Mouse (Mus musculus) cerebellum, adult 11-12 months (tissue): Measurements from ENCODE around the gene Lrrc26.
A peak's percentile ranks its signal among the peaks of the same experiment; 100 is the strongest.

Experiments used
- DNase-seq: peaks from one replicate; pipeline ENCODE4 v3.0.0; 2022

The Lrrc26 gene

GRCm38 (mm10) chr2:25267241-25267640 is 22.5 kb upstream of the Lrrc26 start:
- DNase-seq: peak; percentile 78

GRCm38 (mm10) chr2:25267746-25268309 is 21.9 kb upstream of the Lrrc26 start:
- DNase-seq: peak; percentile 65

DNA sequence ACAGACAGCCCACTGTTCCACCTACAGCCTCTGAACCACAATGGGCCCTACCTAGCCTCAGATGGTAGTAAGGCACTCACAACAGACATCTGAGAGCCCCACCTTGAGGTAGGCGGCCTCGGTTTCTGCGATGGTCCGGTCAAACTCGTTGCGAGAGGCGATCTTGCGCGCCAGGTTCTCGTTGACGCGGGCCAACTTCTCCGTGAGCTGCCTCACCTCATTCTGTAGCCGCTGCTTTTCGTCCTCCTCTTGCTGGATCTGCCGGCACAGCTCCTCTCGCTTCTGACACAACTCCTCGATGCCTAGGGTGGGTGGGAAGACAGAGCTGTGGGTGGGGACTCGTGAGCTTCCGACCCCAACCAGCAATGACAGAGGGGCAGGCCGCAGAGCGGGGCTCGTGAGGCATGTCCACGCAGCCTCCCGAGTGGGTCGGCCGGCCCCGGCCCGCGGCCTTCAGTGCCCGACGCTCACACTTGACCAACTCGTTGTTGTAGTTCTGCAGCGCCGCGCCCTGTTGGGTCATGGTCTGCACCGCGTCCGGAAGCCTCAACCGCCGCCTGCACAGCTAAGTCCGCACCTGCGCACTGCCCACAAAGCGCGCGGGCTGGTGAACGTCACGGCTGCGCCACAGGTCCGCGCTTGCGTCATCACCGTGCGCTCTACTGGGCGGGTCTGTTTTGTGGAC is 17.7 kb upstream of the Lrrc26 start, which contains the start of the genes Ssna1 and Anapc2:
Gene Ssna1 (minus strand): TSS at position 612 of the 685 bp plus-strand sequence.
Gene Anapc2 (plus strand): TSS at position 652 of the 685 bp plus-strand sequence.
- peak; percentile 96 for DNase-seq

- DNase-seq: no peak
These were observed 17.2 kb upstream of the Lrrc26 start for GRCm38 (mm10) chr2:25272515-25272914.

- peak; percentile 41 for DNase-seq
These were observed 16.7 kb upstream of the Lrrc26 start for GRCm38 (mm10) chr2:25273010-25273409.

GRCm38 (mm10) chr2:25278928-25279882 is 10.5 kb upstream of the Lrrc26 start:
- DNase-seq: peak; percentile 82

GRCm38 (mm10) chr2:25285551-25285950 is 4.2 kb upstream of the Lrrc26 start:
- no peak for DNase-seq

- no peak for DNase-seq
These were observed 3.4 kb upstream of the Lrrc26 start for GRCm38 (mm10) chr2:25286314-25286713.

- DNase-seq: peak; percentile 68
These were observed 2.7 kb upstream of the Lrrc26 start for GRCm38 (mm10) chr2:25286837-25287636.

DNA sequence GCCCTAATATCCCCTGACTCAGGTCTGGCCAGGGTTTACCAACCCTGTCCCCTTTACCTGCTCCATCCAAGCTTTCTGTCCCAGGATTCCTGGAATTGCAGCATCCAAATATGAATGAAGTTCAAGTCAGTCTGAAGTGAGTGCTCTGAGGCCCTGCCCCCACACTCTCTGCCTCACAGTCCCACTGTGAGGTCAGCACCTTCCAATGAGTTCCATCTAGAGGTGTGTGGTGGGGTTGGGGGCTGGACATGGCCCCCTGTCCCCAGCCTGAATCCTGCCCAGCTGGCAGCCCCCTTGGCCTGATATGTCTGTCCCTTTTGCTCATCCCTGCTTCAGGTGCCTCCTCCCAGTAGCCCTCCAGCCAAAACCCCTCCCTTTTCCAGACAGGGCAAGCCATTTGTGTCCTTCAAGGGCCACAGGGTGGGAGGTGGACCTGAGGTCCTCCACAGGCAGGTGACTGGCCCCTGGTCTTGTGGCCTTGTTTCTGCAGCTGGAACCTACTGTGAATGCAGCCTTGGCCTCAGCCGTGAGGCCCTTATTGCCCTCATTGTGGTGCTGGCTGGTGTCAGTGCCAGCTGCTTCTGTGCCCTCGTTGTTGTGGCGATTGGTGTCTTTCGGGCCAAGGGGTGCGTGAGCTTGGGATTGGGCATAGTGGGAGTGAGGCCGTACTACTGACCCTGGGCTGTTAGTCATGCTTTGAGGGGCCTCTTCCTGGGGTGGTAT is 1.6 kb upstream of the Lrrc26 start, which contains the start of gene Tmem210:
Gene Tmem210 (plus strand): TSS at position 219 of the 723 bp plus-strand sequence.
- peak; percentile 64 for DNase-seq

DNA sequence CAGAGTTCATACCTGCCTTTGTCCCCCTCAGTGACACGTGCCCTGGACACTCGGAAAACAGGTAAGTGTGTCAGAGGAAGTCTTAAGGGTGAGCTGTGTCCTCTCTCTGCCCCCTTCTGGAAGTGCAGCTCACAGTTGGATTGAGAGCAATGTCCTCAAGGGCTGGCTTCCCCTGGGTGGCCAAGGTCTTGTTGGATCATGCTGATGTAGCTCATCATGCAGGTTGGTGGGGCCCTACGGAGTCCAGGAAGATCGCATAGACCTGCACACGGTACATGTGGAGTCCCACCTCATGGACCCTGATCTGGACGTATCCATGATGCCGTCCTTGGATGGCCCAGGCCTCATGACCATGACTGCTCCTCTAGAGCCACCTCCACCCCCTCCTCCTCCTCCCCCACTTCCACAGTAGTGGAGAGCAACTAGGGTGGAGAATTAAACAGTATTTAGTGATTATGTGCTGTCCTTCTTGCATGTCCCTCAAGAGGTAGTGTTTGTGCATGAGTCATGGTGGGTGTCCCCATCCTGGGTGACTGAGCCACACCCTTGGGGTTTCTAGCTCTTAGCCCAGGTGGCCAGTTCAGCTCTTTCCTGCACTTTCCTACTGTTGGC is 875 bp upstream of the Lrrc26 start:
- DNase-seq: peak; percentile 48

GRCm38 (mm10) chr2:25290101-25290815 is 543 bp downstream of the Lrrc26 start:
- peak; percentile 81 for DNase-seq

DNA sequence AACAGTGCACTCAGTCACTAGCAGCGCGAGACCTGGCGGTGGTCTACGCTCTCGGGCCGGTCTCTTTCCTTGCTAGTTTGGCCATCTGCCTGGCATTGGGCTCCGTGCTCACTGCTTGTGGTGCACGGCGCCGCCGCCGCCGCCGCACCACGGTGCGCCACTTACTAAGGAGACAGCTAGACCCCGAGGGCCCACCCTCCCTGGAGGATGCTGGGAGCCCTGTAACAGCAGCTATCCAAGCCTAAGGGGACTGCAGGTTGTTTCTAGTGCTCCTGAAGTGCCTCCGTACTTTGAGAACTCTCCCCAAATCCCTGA is 1.1 kb downstream of the Lrrc26 start:
- DNase-seq: peak; percentile 78

GRCm38 (mm10) chr2:25291184-25292053 is 1.7 kb downstream of the Lrrc26 start:
- DNase-seq: peak; percentile 65

GRCm38 (mm10) chr2:25292054-25292544 is 2.4 kb downstream of the Lrrc26 start:
- DNase-seq: peak; percentile 51

- peak; percentile 74 for DNase-seq
These were observed 3.1 kb downstream of the Lrrc26 start for GRCm38 (mm10) chr2:25292856-25293255.

DNA sequence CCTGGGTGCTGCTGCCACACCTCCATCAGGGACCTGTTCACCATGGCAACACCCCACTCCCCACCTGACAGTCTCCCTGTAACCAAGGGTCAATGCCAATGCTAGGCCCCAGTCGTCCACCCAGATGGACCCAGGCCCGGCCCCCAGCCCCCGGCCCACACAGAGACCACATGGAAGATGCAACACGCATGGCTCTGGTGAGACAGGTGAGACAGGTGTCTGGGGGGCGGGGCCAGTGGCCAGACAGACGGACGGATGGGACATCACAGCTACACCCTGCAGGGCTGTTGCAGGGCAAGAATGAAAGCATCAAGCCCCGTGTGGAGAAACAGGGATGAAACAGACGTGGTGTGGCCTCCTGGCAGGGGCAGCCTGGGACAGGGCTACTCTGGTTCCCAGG is 4.0 kb downstream of the Lrrc26 start:
- DNase-seq: peak; percentile 69

DNA sequence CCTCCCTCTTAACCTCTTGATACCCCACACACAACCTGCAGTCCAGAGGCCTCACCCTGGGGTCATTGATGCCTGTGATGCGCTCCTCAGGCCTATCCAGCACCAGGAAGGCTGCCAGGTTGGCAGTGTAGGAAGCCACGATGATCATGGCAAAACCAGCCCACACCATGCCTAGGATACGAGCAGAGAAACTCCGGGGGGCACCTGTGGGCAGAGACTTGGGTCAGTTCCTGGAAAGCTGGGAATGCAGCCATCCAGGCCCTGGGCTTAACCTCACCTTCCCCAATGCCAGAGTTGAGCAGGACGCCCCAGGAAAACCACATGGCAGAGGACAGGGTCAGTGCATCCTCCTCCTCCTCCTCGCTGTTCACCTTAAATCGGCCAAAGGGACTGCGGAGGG is 7.4 kb downstream of the Lrrc26 start:
- DNase-seq: no peak

GRCm38 (mm10) chr2:25298046-25298445 is 8.3 kb downstream of the Lrrc26 start:
- peak; percentile 75 for DNase-seq
